Mouse (Mus musculus) G1E (cell line): ENCODE measurements at regions not wholly inside any gene's neighbourhood (a gene's known extent, or its start where the extent isn't known, plus 50 kb on each side); places are given as distances from the start of the nearest gene placed in this dataset.

Source experiments
- CTCF ChIP-seq: IDR thresholded peaks from 2 replicates; pipeline ENCODE4 v1.5.1; 2012; ENCODE audit warnings: low read depth, low read length, inconsistent platforms, mixed read lengths
- GATA1 ChIP-seq: IDR thresholded peaks from 2 replicates; pipeline ENCODE4 v1.6.1; 2012; ENCODE audit warnings: borderline replicate concordance, low read length, inconsistent platforms, mixed read lengths
- GATA2 ChIP-seq: IDR thresholded peaks from 2 replicates; pipeline ENCODE4 v1.6.1; 2012; ENCODE audit warnings: low read depth, low read length, inconsistent platforms, borderline replicate concordance
- TAL1 ChIP-seq: conservative IDR thresholded peaks from 2 replicates; pipeline ENCODE4 v1.6.1; 2012; ENCODE audit warnings: low read depth, low read length, inconsistent platforms, mixed read lengths

- TF ChIP-seq CTCF (no peak), TAL1 (no peak), GATA1 (no peak), GATA2 (no peak)
Measured at GRCm38 (mm10) chr4:33702028-33702666, 222.2 kb upstream of the Cnr1 start.
